Mouse (Mus musculus) heart, embryonic 16.5 days (tissue): ENCODE data around the gene Scgb1c1. TPM values are rescaled to one million over a fixed set of nuclear protein-coding genes. Genes with fewer than 3 reads are reported as not detected.

ENCODE experiments used
- ATAC-seq: fragments of 200-750 bp; cut with Nextera tagmentation; replicated peaks from 2 replicates; pipeline ENCODE4 v1.8.0; 2017; ENCODE audit warnings: moderate number of reproducible peaks; ENCODE audit not compliant: insufficient read depth, low FRiP score; ENCODE audit errors: extremely low read depth
- H3K27ac ChIP-seq: fragments of 300-500 bp; sonication (generic); 2 replicates; pipeline ENCODE4 v1.5.1; 2014; ENCODE audit warnings: mild to moderate bottlenecking, low read length, control low read depth, moderate library complexity
- H3K27me3 ChIP-seq: fragments of 300-500 bp; sonication (generic); 2 replicates; pipeline ENCODE4 v1.6.1; 2014; ENCODE audit warnings: low read length, mixed read lengths; ENCODE audit not compliant: control insufficient read depth, insufficient read depth
- H3K36me3 ChIP-seq: fragments of 300-500 bp; sonication (generic); 2 replicates; pipeline ENCODE4 v1.6.1; 2014; ENCODE audit not compliant: control insufficient read depth, insufficient read depth
- H3K4me1 ChIP-seq: fragments of 300-500 bp; sonication (generic); 2 replicates; pipeline ENCODE4 v1.6.1; 2014; ENCODE audit warnings: low read length, mixed read lengths; ENCODE audit not compliant: control insufficient read depth, insufficient read depth
- H3K4me2 ChIP-seq: fragments of 300-500 bp; sonication (generic); 2 replicates; pipeline ENCODE4 v1.6.1; 2014; ENCODE audit warnings: low read depth, mild to moderate bottlenecking, control low read depth, low read length
- H3K4me3 ChIP-seq: fragments of 300-500 bp; sonication (generic); 2 replicates; pipeline ENCODE4 v1.5.1; 2014; ENCODE audit warnings: mild to moderate bottlenecking, control low read depth, low read length
- H3K9ac ChIP-seq: fragments of 300-500 bp; sonication (generic); 2 replicates; pipeline ENCODE4 v1.6.1; 2014; ENCODE audit warnings: low read length, control low read depth
- H3K9me3 ChIP-seq: fragments of 300-500 bp; sonication (generic); replicated peaks from 2 replicates; pipeline ENCODE4 v1.6.1; 2016; ENCODE audit warnings: low read length; ENCODE audit not compliant: control insufficient read depth
- WGBS: fragments of 180-500 bp; shearing (Covaris S2); extraction: QIAGEN DNeasy Blood & Tissue Kit; methylation state at CpG from one replicate; pipeline ENCODE4 v1.1.7; 2014; 5-methylcytosine and 5-hydroxymethylcytosine counted together
- polyA plus RNA-seq: library from polyadenylated mRNA; unstranded; fragments of >200 nt; fragmentation: Nextera tagmentation; extraction: Ambion mirVana; gene quantifications from 2 replicates; pipeline ENCODE4 v1.2.1, GENCODE M21; 2015

Scgb1c1 gene
- polyA plus RNA-seq, 1 experiment from 2014 or later: 0.84 TPM

DNA sequence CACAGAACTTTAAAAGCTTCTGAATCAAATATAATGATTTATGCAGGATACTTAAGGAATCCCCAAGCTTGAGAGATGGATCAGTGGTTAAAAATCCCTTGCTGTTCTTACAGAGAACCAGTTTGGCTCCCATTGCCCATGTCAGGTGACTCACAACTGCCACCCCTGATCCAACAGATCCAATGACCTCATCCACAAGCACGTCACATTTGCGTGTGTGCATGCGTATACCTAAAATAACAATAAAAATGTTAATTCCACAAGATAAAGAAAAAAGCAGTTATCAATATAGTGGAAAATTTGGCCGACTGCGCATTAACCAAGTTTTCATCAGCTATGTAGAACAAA lies 24.1 kb upstream of the Scgb1c1 start:
- Histone ChIP-seq H3K9ac (no peak overlapping the region), H3K9me3 (no peaks in the 10 kb centered on the region; the same call in 1 of the 2 replicates), H3K27me3 (no peaks in the 10 kb centered on the region), H3K36me3 (no peaks in the 10 kb centered on the region), H3K4me1 (no peaks in the 10 kb centered on the region), H3K27ac (no peak overlapping the region), H3K4me3 (peak overlapping the region; percentile 50), H3K4me2 (peak overlapping the region; percentile 82)
- WGBS: 49% methylated on average over 5 of the region's 5 CpGs
- no peak for ATAC-seq

DNA sequence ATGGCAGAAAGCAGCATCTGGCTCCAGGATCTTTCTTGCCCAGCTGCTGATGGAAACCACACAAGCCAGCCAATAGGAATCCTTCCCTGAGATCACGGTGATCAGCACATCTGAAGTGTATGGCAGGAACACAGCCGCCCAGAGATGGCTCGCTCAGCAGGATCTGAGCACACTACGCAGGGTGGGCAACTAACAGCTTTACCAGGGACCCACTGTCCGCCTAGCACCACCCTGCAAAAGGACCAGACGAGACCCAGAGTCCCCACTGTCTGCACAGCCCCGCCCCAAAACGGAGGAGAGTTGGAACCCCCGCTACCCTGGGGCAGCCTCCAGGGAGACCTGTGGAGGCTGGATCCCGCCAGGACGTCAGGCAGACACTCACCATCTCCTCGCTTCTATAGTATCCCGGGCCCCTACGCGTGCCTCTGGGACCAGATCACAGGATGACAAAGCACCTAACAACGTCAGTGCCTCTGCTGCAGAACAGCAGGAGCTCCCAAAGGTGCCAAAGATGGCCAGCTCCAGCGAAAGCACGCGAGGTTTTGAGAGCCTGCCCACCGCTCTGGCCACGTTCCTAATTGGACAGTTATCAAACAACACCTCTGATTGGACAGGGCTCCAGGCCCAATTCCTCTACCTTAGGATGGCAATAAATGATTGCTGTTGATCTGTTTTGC lies 23.6 kb upstream of the Scgb1c1 start, which contains the start of gene Zfp941:
Zfp941 (minus strand) TSS at position 526 of the 677 bp plus-strand sequence.
- Histone ChIP-seq H3K4me2 (peak within 1 kb of the TSS; percentile 82), H3K36me3 (no peaks in the 10 kb centered on the region), H3K27me3 (no peaks in the 10 kb centered on the region), H3K9me3 (no peaks in the 10 kb centered on the region; the same call in 1 of the 2 replicates), H3K4me1 (no peaks in the 10 kb centered on the region), H3K4me3 (peak within 1 kb of the TSS; percentile 50), H3K9ac (peak within 1 kb of the TSS; percentile 64), H3K27ac (no peak within 1 kb of the TSS)
- 3% methylated on average over 21 of the region's 21 CpGs for WGBS
- no peak for ATAC-seq

DNA sequence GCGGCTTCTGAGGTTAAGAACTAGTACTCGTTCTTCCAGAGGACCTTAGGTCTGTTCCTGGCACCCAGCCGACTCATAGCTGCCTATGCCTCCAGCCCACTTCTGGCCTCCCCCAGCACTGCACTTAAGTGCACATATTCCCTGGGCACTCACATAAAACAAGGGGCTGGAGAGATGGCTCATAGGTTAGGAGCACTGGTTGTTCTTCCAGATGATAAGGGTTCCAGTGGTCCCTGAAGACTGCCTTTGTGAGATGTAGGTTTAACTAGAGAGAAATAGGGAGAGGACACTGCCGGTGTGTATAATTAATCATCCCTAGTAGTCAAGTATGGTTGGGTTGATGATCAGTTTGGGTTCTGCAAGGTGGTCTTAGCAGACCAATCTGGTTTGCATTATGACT lies 22.6 kb upstream of the Scgb1c1 start:
- no peak for ATAC-seq
- 82% methylated on average over 4 of the region's 4 CpGs for WGBS
- Histone ChIP-seq H3K4me1 (no peaks in the 10 kb centered on the region), H3K27me3 (no peaks in the 10 kb centered on the region), H3K4me2 (no peak overlapping the region), H3K9me3 (no peaks in the 10 kb centered on the region; the same call in 1 of the 2 replicates), H3K27ac (no peak overlapping the region), H3K4me3 (no peak overlapping the region), H3K9ac (no peak overlapping the region), H3K36me3 (no peaks in the 10 kb centered on the region)

DNA sequence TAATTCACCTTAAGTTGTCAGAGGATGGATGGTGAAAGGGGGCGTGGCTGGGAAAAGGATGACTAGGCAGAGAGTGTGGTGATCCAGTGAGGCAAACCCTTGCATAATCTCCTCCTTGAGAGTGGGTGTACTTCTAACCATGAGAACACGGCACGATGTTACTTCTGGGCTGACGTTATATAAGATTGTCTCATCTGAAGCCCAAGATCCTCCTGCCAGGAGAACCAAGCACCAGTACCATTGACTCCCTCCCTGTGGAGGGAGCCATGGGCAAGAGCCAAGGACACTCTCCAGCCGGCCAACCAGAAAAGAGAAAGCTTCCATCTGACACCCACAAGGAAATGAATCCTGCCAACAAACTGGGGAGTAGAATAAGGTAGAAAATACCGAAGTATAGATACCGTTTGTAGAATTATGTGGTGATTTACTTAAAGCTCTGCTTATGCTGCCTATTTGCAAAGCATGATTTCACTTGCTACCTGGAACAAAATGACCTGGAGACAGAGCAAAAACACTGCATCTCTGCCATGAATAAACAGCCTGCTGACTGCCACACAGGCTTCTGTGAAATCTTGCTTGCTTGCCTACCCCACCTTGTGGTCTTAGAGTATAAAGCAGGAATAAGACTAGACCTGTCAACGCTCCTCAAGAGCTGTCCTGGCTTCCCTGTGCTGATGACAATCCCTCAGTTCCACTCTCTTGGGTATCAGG lies 17.0 kb upstream of the Scgb1c1 start:
- Histone ChIP-seq H3K4me2 (peak overlapping the region; percentile 30; the same call in 1 of the 2 replicates), H3K4me3 (no peak overlapping the region), H3K36me3 (no peaks in the 10 kb centered on the region), H3K9ac (no peak overlapping the region), H3K4me1 (0 out of 2 replicates have a peak, but pooled peaks cover 3% of the 10 kb centered on the region), H3K27ac (no peak overlapping the region), H3K9me3 (no peaks in the 10 kb centered on the region), H3K27me3 (no peaks in the 10 kb centered on the region)
- no peak for ATAC-seq
- WGBS: 28% methylated on average over 8 of the region's 8 CpGs

DNA sequence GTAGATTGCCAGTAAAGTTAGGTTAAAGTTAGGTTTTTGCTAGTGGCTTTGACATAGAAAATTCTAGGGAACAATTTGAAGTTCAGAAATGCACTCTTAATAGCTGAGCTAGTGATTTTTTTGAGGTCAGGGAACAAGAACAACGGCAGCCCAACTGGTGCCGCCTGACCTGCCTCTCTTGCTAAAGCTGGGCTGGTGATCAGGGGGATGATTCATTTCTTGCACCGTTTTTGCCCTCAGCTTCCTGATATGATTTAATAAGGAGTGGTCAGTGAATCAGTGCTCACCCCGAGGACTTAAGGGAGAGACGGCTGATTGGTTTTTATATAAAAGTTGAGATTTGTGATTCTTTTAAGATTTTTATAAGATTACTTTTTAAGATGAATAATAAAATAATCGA lies 13.9 kb upstream of the Scgb1c1 start:
- no peak overlapping the region for H3K4me3 ChIP-seq
- no peak overlapping the region for H3K4me2 ChIP-seq
- no peak overlapping the region for H3K27ac ChIP-seq
- H3K9ac ChIP-seq: no peak overlapping the region
- no peaks in the 10 kb centered on the region for H3K36me3 ChIP-seq
- 62% methylated on average over 6 of the region's 6 CpGs for WGBS
- H3K9me3 ChIP-seq: no peaks in the 10 kb centered on the region
- H3K27me3 ChIP-seq: peaks cover 9% of the 10 kb centered on the region
- H3K4me1 ChIP-seq: 0 out of 2 replicates have a peak, but pooled peaks cover 3% of the 10 kb centered on the region
- ATAC-seq: no peak

DNA sequence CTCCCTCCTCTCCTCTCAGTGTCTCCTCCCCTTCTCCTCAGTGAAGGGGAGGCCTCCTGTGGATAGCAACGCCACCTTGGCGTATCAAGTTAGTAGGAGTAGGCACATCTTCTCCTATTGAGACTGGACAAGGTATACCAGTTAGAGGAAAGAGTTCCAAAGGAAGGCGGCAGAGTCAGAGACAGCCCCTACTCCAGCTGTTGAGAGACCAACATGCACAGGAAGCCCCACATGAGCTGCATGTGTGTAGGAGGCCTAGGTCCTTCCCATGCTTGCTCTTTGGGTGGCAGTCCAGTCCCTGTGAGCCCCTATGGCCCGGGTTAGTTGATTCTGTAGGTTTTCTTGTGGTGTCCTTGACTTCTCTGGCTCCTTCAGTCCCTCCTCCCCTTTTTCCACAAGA lies 12.0 kb upstream of the Scgb1c1 start:
- no peaks in the 10 kb centered on the region for H3K4me1 ChIP-seq
- no peak overlapping the region for H3K27ac ChIP-seq
- H3K9me3 ChIP-seq: no peaks in the 10 kb centered on the region
- peaks cover 9% of the 10 kb centered on the region for H3K27me3 ChIP-seq
- no peak overlapping the region for H3K4me3 ChIP-seq
- WGBS: 81% methylated on average over 4 of the region's 4 CpGs
- H3K9ac ChIP-seq: no peak overlapping the region
- H3K36me3 ChIP-seq: no peaks in the 10 kb centered on the region
- ATAC-seq: no peak
- H3K4me2 ChIP-seq: no peak overlapping the region

DNA sequence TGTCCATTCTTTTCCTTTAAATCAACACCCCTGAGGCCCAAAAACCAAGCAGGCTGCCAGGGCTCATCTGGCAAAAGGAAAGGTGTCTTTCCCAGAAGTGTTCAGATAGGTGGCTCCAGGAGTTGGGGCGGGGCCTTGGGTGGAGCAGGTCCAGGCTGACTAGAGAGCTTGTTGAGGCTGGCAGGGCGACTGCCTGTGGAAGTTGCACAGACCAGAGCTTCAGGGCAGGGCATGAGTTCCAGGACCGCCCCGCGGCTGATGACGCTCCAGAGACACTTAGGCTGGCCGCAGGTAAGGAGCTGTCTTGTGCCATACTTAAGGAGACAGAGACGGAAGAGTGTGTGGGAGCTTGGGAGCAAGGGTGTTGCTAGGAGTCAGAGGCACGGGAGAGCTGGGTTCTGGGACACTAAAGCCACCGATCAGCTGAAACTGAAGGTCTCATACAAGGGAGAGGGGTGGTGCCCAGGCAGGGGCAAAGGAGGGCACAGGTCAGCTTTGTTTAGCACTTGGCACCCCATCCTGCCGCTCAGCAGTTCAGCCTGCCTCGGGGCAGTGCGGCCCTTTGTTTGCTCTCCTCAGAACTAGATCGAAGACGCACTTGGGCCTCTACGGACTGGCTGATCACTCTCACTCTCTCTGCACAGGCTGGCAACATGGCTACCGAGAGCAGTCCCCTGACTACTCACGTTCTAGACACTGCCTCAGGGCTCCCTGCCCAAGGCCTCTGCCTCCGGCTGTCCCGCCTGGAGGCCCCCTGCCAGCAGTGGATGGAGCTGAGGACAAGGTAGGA lies 10.2 kb upstream of the Scgb1c1 start, which contains the start of gene Urah:
Urah (plus strand) TSS at position 51 of the 790 bp plus-strand sequence.
- H3K36me3 ChIP-seq: no peaks in the 10 kb centered on the region
- no peak within 1 kb of the TSS for H3K4me2 ChIP-seq
- no peak within 1 kb of the TSS for H3K9ac ChIP-seq
- H3K27me3 ChIP-seq: peaks cover 12% of the 10 kb centered on the region
- WGBS: 41% methylated on average over 20 of the region's 20 CpGs
- no peak for ATAC-seq
- no peaks in the 10 kb centered on the region for H3K9me3 ChIP-seq
- no peak within 1 kb of the TSS for H3K4me3 ChIP-seq
- no peaks in the 10 kb centered on the region for H3K4me1 ChIP-seq
- no peak within 1 kb of the TSS for H3K27ac ChIP-seq

DNA sequence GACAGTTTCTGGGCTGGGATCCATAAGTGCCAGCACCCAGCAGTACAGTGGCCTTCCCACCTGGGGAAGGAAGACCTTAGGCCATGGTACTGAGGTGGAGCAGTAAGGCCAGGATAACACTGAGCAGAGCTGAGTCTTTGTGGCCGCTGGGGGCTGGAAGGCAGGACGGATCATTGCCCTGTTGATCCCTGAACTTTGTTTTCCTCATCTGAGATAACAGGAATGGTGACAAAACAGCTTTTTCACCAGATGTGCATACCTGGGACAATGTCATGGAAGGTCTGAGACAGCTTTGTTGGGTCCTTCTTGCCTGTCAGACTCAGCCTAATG lies 9.6 kb upstream of the Scgb1c1 start:
- peaks cover 14% of the 10 kb centered on the region for H3K27me3 ChIP-seq
- H3K4me2 ChIP-seq: no peak overlapping the region
- ATAC-seq: no peak
- no peak overlapping the region for H3K9ac ChIP-seq
- 65% methylated on average over 2 of the region's 2 CpGs for WGBS
- H3K36me3 ChIP-seq: no peaks in the 10 kb centered on the region
- no peaks in the 10 kb centered on the region for H3K9me3 ChIP-seq
- H3K4me3 ChIP-seq: no peak overlapping the region
- H3K4me1 ChIP-seq: no peaks in the 10 kb centered on the region
- no peak overlapping the region for H3K27ac ChIP-seq
